Mouse (Mus musculus) forebrain, postnatal 0 days (tissue): Measurements from ENCODE around the gene Bace1. TPM values are rescaled to one million over a fixed set of nuclear protein-coding genes. Genes with fewer than 3 reads are reported as not detected.

ENCODE experiments used
- ATAC-seq: fragments of 200-750 bp; cut with Nextera tagmentation; 2 replicates; pipeline ENCODE4 v1.8.0; 2017; ENCODE audit warnings: mild to moderate bottlenecking, moderate library complexity
- DNase-seq: peaks from one replicate; pipeline ENCODE4 v3.0.0-alpha.2; 2015
- H3K27ac ChIP-seq: fragments of 300-500 bp; sonication (generic); 2 replicates; pipeline ENCODE4 v1.5.1; 2014; ENCODE audit warnings: low read depth, mild to moderate bottlenecking, antibody characterized with exemption, low read length, moderate library complexity, mixed read lengths
- H3K27me3 ChIP-seq: fragments of 300-500 bp; sonication (generic); 2 replicates; pipeline ENCODE4 v1.6.1; 2014; ENCODE audit warnings: mild to moderate bottlenecking, low read length, mixed read lengths; ENCODE audit not compliant: insufficient read depth
- H3K36me3 ChIP-seq: fragments of 300-500 bp; sonication (generic); 2 replicates; pipeline ENCODE4 v1.6.1; 2014; ENCODE audit warnings: mild to moderate bottlenecking, moderate library complexity; ENCODE audit not compliant: insufficient read depth
- H3K4me1 ChIP-seq: fragments of 300-500 bp; sonication (generic); 2 replicates; pipeline ENCODE4 v1.6.1; 2014; ENCODE audit warnings: antibody characterized with exemption; ENCODE audit not compliant: insufficient read depth
- H3K4me2 ChIP-seq: fragments of 300-500 bp; sonication (generic); 2 replicates; pipeline ENCODE4 v1.6.1; 2014; ENCODE audit warnings: low read depth, mild to moderate bottlenecking, moderate library complexity
- H3K4me3 ChIP-seq: fragments of 300-500 bp; sonication (generic); 2 replicates; pipeline ENCODE4 v1.5.1; 2014; ENCODE audit warnings: low read depth, low read length, mixed read lengths
- H3K9ac ChIP-seq: fragments of 300-500 bp; sonication (generic); 2 replicates; pipeline ENCODE4 v1.6.1; 2014; ENCODE audit warnings: mild to moderate bottlenecking
- H3K9me3 ChIP-seq: fragments of 300-500 bp; sonication (generic); 2 replicates; pipeline ENCODE4 v1.6.1; 2016; ENCODE audit warnings: low read length
- CTCF ChIP-seq: sonication (generic); IDR thresholded peaks from 2 replicates; pipeline ENCODE4 v1.5.1; 2016; ENCODE audit warnings: antibody characterized with exemption, control low read depth, low read depth
- WGBS: fragments of 180-500 bp; shearing (Covaris S2); extraction: QIAGEN DNeasy Blood & Tissue Kit; methylation state at CpG from one replicate; pipeline ENCODE4 v1.1.7; 2014; 5-methylcytosine and 5-hydroxymethylcytosine counted together
- polyA plus RNA-seq: library from polyadenylated mRNA; unstranded; fragments of >200 nt; fragmentation: Nextera tagmentation; extraction: Ambion mirVana; gene quantifications from 2 replicates; pipeline ENCODE4 v1.2.1, GENCODE M21; 2015
- total RNA-seq: library from RNA; depleted of rRNA; stranded (reverse); fragments of >200 nt; gene quantifications from 2 replicates; pipeline ENCODE4 v1.2.3, GENCODE M21; 2014

Bace1 gene
- total and polyA plus RNA-seq, 2 experiments from 2014 or later = 39.1 to 48.5 TPM

DNA sequence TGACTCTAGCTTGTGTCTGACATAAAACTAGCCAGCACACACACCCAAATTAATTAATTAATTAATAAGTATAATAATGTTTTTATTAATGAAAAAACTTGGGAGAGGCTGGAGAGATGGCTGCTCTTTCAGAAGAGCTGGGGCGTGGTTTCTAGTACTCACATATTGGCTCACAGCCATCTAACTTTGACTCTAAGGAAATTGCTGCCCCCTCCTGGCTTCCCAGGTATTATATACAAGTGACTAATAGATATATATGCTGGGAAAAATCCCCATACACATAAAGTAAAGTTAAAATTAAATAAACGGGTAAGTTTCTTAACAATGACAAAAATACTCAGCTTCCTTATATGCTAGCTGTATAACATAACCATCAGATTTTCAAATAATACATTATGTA lies 39.5 kb downstream of the Bace1 start:
- Histone ChIP-seq H3K4me3 (no peak overlapping the region), H3K4me1 (no peaks in the 10 kb centered on the region), H3K27me3 (no peaks in the 10 kb centered on the region), H3K36me3 (peaks cover 53% of the 10 kb centered on the region), H3K9me3 (no peaks in the 10 kb centered on the region), H3K9ac (no peak overlapping the region), H3K4me2 (no peak overlapping the region), H3K27ac (no peak overlapping the region)
- DNase-seq (peak; percentile 24), ATAC-seq (no peak)
- no peak for TF ChIP-seq CTCF
- WGBS = 75% methylated on average over 2 of the region's 2 CpGs

DNA sequence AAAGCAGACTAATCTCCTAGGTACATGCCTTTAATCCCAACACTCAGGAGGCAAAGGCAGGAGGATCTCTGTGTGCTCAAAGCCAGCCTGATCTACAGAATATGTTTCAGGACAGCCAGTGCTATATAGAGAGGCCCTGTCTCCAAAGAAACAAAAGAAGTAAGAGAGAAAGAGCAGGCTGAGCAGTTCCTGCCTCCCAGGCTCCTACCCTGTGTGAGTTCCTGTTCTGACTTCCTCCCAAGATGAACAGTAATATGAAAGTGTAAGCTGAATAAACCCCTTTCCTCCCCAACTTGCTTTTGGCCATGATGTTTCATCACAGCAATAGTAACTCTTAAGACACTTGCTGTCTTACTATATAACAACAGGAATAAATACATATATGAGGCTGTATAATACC lies 55.3 kb downstream of the Bace1 start:
- ATAC-seq (no peak), DNase-seq (no peak)
- Histone ChIP-seq H3K36me3 (peaks cover 76% of the 10 kb centered on the region), H3K4me2 (no peak overlapping the region), H3K27me3 (no peaks in the 10 kb centered on the region), H3K9ac (no peak overlapping the region), H3K27ac (no peak overlapping the region), H3K4me3 (no peak overlapping the region), H3K4me1 (no peaks in the 10 kb centered on the region), H3K9me3 (no peaks in the 10 kb centered on the region)
- no peak for TF ChIP-seq CTCF

DNA sequence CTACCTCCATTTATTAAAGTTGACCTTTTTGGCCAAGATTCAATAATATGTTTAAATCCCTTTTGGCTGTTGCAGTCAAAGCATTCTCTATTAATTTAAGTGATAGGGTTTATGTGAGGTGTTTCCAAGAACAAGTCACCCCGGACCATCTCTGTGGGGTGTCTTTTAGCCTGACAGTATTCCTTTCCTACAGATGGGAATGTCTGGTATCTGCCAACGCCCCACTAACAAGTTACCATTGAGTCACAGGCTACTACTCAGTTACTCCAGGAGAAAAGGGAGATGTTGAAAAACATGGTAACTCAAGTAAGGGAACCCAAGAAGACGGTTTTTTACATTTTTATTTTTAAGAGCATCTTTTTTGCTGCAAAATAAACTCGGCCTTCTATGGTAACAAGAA lies 66.8 kb downstream of the Bace1 start:
- DNase-seq (no peak), ATAC-seq (no peak)
- WGBS = 54% methylated on average over 4 of the region's 4 CpGs
- peak overlapping the region; percentile 95 for H3K27ac ChIP-seq
- H3K27me3 ChIP-seq = no peaks in the 10 kb centered on the region
- peak overlapping the region; percentile 97; the same call in 1 of the 2 replicates for H3K9ac ChIP-seq
- H3K4me2 ChIP-seq = peak overlapping the region; percentile 82
- H3K36me3 ChIP-seq = peaks cover 21% of the 10 kb centered on the region
- H3K4me1 ChIP-seq = peaks cover 9% of the 10 kb centered on the region; the same call in 1 of the 2 replicates
- H3K9me3 ChIP-seq = no peaks in the 10 kb centered on the region
- no peak for TF ChIP-seq CTCF
- peak overlapping the region; percentile 99 for H3K4me3 ChIP-seq

DNA sequence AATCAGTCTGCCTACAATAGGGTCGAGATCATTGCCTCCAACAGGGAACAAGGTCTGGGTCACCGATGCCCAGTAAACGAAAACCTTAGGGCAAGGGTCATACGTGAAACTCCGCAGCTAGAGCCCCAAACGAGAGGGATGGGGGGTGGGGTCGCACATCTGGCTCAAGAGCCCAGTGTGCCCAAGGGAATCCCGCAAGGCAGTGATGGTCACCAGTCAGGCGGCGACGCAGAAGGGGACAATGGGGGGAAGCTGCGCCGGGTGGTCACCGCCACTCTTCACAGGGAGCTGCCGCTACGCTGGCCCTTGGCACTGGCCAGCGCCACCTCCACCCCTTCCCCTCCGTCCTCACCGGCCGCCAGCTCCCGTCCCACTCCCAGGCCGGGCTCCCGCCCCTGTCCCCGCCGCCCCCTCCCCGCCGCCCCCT lies 67.4 kb downstream of the Bace1 start:
- peak; percentile 18 for DNase-seq
- peak overlapping the region; percentile 95 for H3K27ac ChIP-seq
- H3K27me3 ChIP-seq = no peaks in the 10 kb centered on the region
- no peaks in the 10 kb centered on the region for H3K9me3 ChIP-seq
- H3K36me3 ChIP-seq = peaks cover 27% of the 10 kb centered on the region
- H3K9ac ChIP-seq = peak overlapping the region; percentile 97
- 0% methylated on average over 22 of the region's 27 CpGs for WGBS
- H3K4me1 ChIP-seq = peaks cover 9% of the 10 kb centered on the region; the same call in 1 of the 2 replicates
- TF ChIP-seq CTCF = no peak
- peak overlapping the region; percentile 82 for H3K4me2 ChIP-seq
- ATAC-seq = peak; percentile 25
- H3K4me3 ChIP-seq = peak overlapping the region; percentile 99

DNA sequence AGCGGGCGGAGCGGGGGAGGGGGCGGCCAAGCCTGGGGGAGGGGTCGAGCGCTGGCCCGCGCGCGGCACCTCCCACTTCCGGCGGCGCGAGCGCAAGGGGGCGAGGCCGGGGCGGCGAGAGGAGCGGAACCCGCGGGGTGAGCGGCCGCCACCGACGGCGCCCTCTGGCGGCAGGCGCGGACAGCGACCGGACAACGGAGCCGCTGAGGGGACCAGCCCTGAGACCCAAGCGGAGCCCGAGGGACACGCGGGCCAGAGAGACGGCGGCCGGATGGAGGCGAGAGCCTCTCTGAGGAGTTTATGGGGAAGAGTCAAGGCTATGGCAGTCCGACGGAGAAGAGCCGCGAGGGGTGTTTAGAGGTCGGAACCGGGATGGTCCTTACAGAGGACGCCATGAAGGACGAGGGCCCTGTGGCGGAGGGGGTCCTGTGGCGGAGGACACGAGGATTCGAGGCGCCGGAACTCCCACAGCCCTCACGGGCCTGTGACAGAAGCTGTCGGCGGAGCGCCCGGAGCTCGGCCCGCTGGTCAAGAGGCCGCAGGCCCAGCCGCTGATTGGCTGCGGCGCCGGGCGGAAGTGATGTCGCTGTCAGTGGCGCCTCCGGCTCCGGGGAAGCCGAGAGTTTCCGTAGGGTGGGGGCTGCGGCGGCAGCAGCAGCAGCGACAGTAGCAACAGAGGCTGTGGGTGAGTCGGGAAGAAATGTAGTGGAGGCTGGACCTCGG lies 68.1 kb downstream of the Bace1 start, which contains the start of the genes Pcsk7 and Rnf214:
TSS of gene Pcsk7 (plus strand) at position 143 of the 723 bp plus-strand sequence.
TSS of gene Rnf214 (minus strand) at position 557 of the 723 bp plus-strand sequence.
- ATAC-seq (peak; percentile 94), DNase-seq (peak; percentile 92)
- Histone ChIP-seq H3K27me3 (no peaks in the 10 kb centered on the region), H3K4me2 (peak within 1 kb of the TSS; percentile 82), H3K9ac (peak within 1 kb of the TSS; percentile 97), H3K4me1 (peaks cover 9% of the 10 kb centered on the region; the same call in 1 of the 2 replicates), H3K4me3 (peak within 1 kb of the TSS; percentile 99), H3K9me3 (no peaks in the 10 kb centered on the region), H3K27ac (peak within 1 kb of the TSS; percentile 95), H3K36me3 (peaks cover 33% of the 10 kb centered on the region)
- peak; percentile 86 for TF ChIP-seq CTCF
- under 1% methylated on average over 72 of the region's 80 CpGs for WGBS

DNA sequence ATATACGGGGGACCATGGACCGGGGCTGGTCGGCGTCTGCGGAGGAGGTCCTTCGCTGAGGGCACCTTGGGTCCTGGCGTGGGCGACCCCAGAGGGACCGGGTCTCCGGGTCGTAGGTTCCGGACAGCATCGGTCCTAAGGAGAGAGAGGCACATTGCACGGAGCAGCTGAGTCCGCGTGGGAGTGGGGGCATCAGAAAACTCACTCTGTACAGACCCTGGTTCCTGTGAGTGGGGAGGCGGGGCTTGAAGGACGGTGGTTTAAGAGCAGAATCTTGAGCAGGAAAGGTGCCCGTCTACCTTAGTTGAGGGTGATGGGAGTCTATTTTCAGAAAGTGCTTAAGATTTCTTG lies 68.7 kb downstream of the Bace1 start:
- Histone ChIP-seq H3K9me3 (no peaks in the 10 kb centered on the region), H3K27ac (peak overlapping the region; percentile 95), H3K9ac (peak overlapping the region; percentile 97), H3K27me3 (no peaks in the 10 kb centered on the region), H3K4me1 (peaks cover 9% of the 10 kb centered on the region; the same call in 1 of the 2 replicates), H3K36me3 (peaks cover 39% of the 10 kb centered on the region), H3K4me2 (peak overlapping the region; percentile 82), H3K4me3 (peak overlapping the region; percentile 99)
- no peak for TF ChIP-seq CTCF
- DNase-seq (no peak), ATAC-seq (no peak; the same call in 1 of the 2 replicates)
- WGBS = 1% methylated on average over 19 of the region's 19 CpGs

DNA sequence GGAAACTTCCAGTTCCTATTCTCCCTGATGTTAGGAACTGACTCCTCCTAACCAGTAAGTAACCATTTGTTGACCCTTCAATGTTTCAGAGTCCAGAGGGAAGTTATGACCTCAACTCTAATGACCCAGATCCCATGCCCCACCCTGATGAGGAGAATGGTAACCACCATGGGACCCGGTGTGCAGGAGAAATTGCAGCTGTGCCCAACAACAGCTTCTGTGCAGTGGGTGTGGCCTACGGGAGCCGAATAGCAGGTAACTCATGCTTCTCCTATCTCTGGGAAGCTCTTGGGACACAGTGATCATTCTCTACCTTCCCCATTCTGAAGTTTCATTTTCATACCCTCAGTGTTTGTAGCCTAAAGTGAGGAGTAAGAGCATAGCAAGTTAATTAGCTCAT lies 72.6 kb downstream of the Bace1 start:
- H3K9ac ChIP-seq = no peak overlapping the region
- no peak overlapping the region for H3K4me3 ChIP-seq
- no peak overlapping the region for H3K4me2 ChIP-seq
- TF ChIP-seq CTCF = no peak
- WGBS = 91% methylated on average over 3 of the region's 3 CpGs
- ATAC-seq (no peak), DNase-seq (no peak)
- H3K36me3 ChIP-seq = peaks cover 66% of the 10 kb centered on the region
- no peaks in the 10 kb centered on the region for H3K9me3 ChIP-seq
- H3K27ac ChIP-seq = no peak overlapping the region
- H3K27me3 ChIP-seq = no peaks in the 10 kb centered on the region
- no peaks in the 10 kb centered on the region; the same call in 1 of the 2 replicates for H3K4me1 ChIP-seq
